Mouse (Mus musculus): Measurements from ENCODE around the gene Napsa.

Napsa gene

DNA sequence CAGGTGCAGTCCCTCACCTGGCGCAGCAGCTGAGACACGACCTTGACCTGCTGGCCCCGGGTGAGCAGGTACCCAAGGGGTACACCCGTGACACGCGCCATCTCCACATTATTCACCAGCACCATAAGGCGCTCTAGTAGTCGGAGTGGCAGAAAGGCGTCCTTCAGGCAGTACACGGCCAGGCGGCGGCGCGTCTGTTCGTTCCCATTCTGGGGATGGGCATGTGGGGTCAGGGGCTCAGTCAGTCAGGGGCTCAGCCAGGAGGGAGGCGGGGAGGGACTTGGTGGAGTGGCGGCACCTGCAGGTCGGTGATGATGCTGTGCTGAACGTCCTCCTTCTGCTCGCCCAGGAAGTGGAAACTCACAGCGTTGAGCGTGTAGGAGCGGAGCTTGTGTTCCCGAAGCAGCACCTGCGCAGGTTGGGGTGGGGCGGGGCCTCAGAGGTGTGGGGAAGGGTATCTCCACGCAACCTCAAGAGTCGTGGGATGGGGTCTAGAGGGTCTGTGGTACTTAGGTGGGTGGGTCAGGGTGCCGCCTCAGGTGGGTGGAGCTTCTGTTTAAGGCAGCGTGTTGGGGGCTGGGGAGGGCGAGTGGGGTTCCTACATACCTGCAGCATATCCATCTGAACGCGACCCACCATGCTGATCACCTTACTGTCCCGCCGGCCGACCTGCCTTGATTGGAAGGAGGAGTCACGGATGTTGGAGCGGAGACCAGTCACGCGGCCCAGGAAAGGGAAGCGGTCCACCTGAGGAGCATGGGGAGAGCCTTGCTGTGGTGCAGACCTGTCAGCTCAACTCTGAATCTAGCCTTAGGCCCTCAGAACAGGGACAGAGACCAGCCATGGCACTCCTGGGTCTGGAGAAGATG, 33.2 kb upstream of the Napsa start:
- no peak for DNase-seq

DNA sequence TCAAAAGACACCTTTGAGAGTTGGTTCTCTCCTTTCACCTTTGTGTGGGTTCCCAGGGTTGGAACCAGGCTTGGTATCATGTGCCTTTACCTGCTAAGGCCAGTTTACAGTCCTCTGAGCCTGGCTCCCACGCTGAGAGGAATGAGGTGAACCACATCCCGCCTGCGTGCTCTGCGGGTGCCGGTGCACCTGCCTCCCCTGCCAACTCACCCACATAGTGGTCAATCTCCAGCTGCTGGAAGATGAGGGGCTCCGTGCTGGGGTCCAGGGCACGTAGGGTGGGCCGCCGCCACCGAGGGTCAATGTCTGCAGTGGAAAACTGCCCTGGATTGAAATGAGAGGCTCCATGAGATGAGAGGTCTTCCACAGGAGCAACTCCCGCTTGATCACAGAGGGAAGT, 29.6 kb upstream of the Napsa start:
- no peak for DNase-seq

DNA sequence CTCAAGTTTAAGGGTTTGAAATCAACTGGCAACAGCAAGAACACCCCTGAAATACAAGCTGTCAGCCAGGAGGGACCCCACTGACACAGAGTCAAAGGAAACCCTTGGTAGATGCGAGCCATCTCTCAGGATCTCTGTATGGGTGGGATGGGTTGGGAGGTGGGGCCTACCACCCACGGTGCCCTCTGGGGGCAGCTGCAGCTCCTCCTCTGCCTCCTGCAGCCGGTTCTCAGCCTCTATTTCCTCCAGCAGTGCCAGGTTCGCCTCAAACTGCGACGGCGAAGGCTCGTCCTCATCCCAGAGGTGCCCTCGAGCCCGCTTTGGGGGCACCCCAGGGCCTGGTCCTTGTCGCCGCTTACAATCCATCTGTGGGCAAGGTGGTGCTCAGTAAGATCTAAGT, 29.1 kb upstream of the Napsa start:
- DNase-seq = no peak

DNA sequence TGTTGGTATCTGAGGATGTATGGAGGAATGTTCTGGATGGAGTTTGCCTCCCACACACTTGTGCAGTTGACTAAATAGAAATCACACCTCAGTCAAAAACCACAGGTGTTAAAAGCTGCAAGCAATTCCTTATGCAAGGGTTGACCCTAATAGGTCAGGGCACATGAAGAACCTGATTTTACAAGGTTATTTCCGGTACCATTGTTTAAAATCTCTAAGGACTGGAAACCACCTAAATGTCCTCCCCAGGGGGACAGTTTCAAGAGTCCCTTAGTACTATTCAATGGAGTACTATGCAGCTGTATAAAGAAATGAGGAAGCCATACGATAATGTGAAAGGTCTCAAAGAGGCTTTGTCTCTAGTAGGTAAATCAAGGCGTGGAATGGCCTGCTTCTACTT, 25.9 kb upstream of the Napsa start:
- no peak for DNase-seq

DNA sequence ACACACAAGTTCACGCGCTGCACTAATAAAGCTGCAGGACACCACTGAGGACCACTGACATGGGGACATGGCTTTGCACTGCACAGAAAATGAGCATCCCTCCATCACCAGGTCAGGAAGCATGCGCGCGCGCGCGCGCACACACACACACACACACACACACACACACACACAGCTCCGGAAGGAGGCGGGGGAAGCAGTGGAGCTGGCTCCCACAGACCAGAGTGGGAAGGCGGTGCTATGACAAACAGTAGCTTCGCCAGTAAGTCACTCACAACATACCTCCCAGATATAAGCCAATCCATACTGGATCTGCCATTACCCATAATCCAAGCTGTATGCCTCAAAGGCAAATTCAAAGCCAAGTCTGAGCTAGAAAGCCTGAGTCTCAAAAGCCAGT, 25.1 kb upstream of the Napsa start:
- DNase-seq = no peak

DNA sequence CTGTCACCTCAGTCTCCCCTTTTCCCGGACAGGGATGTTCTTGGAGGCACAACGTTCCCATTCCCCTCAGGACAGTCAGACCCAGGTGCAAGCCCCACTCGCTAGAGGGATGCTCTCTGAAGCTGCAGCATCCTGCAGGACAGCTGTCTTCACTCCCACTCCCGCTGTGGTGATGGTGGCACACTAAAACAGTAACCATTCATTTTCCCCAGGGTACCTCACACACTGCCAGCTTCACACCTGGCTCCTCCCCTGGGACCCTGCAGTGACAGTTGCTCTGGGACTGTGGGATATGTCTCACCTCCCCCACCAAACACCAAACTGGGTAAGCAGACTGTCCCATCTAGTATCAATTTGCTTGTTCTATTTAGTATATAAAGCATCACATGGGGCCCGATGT, 24.5 kb upstream of the Napsa start:
- DNase-seq = no peak

DNA sequence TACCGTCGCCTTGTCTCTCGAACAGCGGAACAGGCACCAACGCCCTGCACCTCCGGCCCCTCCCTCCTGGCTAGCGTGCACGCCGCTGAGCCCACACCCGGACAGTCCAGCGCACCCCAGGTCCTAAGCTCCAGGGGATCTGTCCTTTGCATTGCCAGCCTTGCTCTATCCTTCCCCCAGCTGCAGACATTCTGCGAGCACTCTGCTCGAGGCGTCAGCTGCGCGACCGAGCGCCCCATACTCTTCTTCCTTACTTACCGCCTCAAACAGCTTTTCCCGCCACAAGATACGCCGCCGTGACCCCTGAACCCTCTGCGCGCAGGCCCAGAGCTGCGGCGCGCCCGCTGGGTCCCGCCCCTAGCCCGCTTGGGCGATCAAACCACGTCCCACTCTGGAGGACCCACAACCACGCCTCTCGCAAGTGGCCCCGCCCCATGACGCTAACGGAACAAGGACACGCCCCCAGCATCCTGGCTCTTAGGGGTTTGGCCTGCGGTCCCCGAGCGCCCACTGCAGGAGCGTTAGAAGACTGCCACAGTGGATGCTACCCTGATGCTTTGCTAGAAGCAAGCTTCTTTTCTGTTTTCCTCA, 23.6 kb upstream of the Napsa start, which contains the start of gene Pold1:
Gene Pold1 (minus strand): TSS at position 353 of the 591 bp plus-strand sequence.
- peak; percentile 99 for DNase-seq

DNA sequence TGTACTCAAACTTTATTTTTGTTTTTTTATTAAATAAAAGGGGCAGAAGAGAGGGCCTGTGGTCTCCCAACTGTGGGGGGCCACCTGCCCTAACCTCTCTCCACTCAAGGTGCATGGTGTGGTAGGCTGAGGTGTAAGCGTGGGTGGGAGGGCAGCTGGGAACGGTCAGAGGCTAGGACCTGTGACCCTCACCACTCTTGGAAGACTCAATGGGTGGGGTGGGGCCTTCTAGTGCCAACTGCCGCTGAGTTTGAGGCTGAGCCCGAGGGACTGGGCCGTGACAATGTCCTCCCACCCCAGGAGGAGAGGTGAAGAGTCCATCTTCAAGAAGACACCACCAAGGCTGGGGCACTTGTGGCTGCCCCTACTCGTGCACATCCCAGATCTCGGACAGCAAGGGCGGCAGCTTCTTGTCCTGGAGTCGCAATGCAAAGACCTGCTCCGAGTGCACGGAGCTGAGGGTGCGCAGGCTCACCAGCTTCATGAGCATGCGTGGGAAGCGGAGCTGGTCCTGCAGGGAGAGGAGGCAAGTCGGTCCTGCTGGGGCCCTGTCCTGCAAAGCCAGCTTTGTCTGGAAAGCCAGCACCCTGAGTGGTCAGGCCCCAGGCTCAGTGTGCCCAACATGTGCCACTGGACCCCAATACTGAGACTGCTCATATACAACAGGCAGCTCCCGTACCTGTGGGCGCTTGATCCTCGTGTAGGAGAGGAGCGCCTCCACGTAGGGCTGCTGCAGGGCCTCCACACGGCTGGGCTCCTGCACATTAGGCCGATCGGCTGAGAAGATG, 22.4 kb upstream of the Napsa start:
- DNase-seq = no peak

DNA sequence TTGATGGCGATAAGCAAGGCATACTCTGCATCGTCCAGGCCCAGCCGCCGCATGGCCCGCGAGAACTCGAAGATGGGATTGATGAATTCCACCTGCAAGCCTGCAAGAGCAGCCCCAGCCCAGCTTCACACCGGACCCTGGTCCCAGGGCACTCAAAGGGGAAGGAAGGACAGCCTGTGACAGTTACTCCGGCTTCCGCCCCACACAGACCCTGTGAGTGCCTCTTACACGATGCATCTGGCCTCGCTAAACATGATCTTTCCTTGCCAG, 21.8 kb upstream of the Napsa start:
- DNase-seq = no peak

DNA sequence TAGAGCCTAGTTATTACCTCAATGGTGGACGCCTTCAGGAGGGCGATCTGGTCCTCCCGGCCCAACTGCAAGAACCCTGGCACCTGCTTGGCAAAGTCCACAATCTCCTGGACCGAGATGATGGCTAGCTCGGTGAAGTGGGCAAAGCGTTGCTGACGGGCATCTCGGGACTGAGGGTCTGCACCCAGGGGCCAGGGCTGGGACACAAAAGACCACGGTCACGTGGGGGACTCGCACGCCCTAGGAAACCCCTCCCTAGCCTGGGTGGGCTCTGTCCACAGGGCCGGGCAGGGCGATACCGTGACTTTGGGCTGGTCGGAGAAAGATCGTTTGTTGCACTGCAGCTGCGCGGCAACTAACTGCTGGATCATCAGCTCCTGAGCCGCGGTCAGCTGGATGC, 20.9 kb upstream of the Napsa start:
- no peak for DNase-seq

DNA sequence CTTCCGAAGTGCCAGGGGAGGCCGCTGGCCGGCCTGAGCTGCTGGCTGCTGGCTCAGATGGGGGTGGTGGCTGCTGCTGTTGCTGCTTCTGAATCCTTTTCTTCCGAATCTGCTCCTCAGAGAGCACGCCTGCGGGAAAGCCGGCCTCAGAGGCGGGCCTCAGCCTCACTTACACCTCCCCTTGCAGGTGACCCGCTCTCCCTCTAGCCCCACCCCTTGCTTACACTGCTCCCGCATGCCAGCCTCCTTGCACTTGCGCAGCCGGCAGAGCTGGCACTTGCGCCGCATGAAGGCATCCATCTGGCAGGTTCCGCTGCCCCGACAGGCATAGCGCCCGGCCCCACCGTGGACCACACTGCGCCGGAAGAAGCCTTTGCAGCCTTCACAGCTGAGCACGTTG, 20.4 kb upstream of the Napsa start:
- DNase-seq = no peak

DNA sequence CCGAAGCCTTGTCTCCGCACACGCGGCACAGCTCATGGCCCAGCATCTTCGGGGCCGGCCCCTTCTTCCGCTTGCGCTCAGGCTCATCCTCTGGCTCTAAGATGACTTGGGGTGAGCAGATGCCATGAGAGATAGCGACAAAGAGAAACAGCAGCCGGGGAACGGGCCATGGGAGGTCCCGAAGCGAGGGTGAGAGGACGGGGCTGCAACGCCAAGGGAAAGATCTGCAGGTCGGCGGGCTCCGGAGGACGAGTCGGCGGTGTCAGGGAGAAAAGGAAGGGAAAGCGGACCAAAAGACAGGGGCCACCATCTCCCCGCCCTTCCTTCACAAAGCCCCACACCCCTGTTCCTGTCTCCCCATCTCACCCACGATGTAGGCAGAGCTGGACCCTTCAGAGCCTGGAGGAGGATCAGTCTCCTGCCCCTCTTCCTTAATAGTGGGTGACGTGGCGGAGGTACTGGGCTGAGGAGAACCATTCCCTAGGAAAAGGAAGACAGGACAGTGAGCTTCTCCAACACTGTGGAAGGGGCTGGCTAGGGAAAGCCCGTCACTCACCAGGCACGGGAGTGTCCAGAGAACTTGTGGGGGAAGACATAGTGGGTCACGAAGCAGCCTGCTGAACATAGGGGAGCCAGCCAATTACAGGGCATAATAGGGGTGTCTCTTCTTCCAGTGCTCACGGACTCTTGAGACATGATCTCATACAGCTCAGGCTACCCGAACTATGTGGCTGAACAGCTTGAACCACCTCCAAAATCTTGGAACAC, 19.9 kb upstream of the Napsa start:
- DNase-seq = no peak

DNA sequence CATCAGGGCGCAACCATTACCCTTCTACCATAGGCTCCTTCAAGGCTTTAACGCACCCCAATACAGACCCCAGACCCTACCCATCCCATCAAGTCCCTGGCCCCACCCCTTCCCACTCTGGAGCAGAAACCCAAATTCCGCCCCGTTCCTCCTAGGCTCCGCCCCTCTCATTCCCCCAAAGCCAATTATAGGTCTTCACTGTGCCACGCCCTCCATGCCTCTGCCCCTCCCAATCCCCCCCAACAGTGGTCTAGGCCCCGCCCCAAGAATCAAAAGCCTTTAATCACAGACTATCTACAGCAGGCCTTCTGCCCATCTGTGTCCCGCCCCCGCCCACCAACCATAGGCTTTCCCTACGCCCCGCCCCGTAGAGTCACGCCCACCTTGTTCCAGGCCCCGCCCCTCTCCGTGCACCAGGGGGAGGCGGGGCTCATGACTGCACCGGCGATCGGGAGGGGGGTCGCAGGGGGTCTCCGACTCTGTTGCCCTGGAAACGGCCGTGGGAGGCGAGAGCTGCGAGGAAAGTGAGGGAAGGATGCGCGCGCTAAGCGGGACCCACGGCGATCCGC, 18.9 kb upstream of the Napsa start:
- peak; percentile 55 for DNase-seq

DNA sequence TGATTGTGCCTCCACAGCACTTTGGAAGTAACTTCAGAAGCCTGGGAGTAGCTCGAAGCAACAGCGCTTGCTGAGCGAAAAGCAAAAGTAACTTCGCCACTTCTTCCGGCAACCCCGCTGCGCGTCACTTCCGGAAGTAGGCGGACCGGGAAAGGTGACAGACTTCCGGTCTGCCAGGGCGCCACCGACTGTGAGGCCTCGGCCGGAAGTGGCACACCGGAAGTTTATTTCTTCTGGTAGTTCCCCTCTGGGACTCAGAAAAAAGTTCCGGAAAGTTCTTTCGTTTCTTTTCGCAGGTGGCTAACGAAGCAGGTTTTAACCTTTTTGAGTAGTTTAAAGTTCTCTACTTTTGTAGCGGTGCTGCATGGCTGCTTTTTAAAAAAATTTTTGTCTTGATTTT, 18.4 kb upstream of the Napsa start, which contains the start of gene Nr1h2:
Gene Nr1h2 (minus strand): TSS at position 126 of the 400 bp plus-strand sequence.
- DNase-seq = peak; percentile 95

DNA sequence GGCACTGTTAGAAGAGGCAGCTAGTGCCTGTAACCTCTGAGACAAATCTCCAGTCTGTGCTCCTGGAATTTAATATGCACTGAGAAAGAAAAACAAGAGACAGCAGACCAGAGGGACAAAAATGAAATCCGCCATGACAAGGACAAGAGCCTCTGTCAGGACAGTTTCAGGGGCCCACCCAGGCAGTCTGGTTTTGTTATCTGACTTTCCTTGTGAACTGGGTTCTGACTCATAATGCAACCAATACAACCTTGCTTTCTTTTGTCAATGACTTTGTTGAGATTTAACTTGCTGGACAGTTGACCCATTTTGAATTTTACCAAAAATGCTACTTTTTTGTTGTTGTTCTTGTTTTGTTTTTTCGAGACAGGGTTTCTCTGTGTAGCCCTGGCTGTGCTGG, 14.6 kb upstream of the Napsa start:
- DNase-seq = no peak

DNA sequence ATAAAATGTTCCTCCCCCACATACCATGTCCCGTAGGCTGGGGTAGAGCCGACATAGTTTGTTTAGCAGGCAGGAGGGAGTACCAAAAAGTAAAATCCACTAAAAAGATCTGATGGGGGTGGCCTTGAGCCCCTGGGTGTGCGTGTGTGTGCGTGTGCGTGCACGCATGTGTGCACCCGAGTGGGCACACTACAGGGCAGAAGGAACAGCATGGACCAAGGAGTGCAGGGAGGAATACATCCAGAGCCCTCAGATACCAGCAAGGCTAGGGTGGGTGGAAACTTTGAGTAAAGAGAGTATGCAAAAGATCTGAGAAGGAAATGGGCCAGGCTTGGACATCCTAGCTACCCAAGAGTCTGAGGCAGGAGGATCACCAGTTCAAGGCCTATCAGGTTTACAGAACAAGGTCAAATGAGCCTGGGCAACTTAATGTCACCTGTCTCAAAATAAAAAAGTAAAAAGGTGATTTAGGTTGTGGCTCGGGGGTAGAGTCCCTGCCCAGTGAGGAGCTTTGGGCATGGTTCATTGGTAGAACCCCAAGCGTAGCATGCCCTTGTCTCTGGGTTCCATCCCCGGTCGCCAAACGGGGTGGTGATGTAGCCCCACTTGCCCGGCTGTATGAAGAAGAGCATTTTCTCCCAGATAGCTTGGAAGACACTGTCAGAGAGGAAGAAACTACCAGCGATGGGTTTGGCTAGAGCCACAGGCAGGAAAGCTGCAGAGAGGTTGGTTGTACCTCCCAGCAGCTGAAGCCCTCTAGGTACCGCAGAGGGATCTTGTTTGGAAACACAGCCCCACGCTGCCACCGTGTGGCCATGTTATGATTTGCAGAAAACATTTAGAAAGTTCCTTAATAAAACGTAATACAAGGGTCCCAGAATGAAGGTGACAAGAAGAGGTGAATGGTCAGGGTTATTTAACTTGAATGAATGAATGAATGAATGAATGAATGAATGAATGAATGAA, 11.5 kb upstream of the Napsa start:
- peak; percentile 58 for DNase-seq

DNA sequence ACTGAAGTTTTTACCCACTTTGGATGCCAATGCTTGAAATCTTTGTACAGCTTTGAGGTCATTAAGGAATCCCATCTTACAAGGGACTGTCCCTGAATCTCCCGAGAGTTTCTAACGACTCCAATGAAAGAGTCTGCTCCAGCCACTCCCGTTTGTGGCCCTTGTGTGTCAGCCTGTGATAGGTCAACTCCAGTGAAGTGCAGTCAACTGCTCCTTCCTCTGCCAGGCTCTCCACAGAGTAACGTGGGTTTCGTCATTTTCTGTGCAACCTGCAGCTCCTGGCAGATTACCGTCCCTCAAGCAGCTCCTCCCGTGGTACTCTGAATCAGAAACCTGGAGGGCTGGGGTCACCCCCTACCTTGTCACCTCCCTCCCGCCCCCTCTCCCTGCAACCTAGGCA, 8.9 kb upstream of the Napsa start:
- no peak for DNase-seq

DNA sequence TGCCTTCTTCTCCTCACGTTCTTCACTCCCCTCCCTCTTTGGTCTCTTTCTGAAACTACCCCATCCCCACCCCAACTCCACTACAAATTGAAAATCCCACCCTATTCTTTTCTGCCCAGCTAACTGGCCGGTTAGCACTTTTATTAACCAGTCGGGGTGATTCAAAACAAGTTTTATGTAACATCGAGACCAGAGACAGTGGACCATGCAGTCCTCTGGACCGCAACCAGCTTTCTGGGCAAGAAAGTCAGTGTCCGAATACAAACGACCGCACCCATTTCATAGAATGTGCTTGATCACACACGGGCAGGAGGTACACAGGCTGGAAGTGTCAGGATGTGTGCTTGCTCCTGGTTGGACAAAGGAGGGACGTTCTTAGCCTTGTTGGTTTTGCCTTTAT, 7.7 kb upstream of the Napsa start:
- DNase-seq = peak; percentile 68

DNA sequence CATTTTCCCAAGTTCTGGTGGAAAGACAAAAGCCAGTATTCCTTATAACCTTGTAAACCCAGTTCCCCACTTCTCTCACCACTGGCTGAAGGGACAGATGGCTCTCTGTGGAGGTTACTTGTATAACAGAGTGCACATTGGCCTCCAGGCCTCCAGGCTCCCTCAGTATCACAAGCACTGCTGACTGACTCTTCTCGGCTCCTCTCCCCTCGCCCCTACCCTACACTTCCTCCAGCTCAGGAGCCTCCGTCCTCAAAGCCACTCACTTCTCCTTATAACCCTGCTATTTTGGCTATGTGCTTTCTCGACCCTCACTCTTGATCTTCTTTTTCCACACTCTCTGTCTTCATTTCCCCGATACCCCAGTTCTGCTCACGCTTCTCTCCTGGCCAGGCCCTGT, 6.8 kb upstream of the Napsa start:
- no peak for DNase-seq

DNA sequence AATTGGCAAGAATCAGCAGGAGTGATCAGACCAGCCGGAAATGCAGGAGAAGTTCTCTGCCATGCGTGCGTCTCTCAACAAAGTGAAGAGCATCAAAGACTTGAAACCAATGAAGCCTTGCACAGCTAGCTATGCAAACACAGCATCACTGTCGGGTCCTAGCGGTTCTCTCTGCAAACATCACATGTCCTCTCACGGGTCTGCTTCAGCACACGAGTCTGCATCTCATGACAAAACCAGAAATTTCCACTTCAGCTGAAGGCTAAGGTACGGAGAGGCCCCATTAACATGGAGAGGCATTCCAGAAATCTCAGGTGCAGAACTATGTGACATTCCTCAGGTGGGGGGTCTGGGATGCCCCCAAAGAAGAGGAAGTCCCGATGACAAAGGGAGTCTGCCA, 3.4 kb upstream of the Napsa start:
- DNase-seq = no peak

DNA sequence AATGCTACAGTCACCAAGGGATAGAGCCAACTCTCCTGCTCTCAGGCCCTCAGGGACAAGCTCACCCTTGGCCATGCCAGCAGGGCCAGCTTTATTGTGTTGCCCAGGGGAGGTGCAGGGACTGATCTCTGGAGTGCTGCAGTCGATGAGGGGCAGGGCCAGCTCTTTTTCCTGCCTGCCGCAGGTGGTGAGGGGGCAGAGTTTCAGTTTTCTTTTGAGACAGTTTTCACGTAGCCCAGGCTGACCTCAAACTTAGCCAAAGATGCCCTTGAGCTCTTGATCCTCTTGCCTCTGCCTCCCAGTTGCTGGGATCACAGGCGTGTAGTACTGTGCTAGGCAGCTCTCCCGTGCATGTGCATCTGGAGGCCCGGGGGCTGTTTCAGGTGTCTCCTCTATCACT, 1.2 kb upstream of the Napsa start:
- no peak for DNase-seq

DNA sequence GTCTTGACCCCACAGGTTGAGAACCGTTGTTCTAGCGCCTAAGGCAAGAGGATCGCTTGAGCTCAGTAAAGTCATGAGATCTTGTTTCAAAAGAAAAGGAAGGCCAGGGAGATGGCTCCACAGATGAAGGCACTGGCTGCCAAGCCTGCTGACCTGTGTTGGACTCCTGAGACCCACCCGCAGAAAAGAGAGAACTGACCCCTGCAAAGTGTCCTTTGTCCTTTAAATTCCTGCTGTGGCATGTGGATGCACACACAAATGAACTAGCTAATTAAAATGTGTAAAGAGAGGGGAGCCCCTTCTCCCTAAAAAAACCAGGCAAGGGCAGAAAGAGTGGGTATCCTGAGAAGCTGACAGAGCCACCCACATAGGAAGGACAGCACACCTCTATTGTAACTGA, 369 bp upstream of the Napsa start:
- DNase-seq = peak; percentile 77

All from kidney, adult 11 months (tissue).